Mouse (Mus musculus): ENCODE measurements at regions not wholly inside any gene's neighbourhood (a gene's known extent, or its start where the extent isn't known, plus 50 kb on each side); places are given as distances from the start of the nearest gene placed in this dataset.

DNA sequence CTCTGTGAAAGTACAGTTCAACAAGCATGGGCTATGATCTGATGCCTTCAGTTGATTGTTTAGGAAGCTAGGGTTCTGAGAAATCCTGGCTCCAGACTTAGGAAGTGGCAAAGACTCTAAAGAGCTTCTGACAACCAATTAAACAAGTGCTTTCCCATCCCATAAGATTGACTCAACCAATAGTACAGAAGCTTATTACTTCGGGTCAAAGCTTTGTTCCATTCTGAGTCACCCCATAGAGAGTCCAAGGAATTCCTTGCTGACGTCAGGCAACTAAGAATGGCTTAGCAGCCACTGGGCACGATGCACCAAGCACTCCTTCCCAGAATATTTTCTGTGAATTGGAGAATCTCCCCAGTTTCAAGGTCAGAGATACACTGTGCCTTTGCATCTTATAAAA is 59.0 kb upstream of the Ntm start:
- intact Hi-C loops (cut with DNase I) = no loop called here
- no peak for DNase-seq

DNA sequence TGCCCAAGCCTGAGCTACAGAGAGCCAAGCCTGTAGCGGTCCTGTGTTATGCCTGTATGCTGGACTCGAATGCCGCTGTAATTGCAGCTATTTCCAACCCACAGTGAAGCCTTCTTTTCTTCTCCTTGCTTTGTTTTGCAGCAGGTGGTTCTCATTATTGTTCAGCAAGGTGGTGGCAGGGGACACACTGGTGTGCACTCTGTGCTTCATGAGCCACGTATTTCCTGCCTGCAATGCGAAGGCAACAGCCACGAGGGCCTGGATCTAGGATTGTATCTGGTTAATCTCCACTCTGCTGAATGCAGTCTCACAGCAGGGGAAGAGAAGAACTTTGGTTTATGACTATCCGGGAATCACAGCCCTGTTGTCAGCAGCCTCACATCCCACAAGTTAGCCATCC is 62.3 kb upstream of the Ntm start:
- no peak for DNase-seq
- intact Hi-C loops (cut with DNase I) = no loop called here

DNA sequence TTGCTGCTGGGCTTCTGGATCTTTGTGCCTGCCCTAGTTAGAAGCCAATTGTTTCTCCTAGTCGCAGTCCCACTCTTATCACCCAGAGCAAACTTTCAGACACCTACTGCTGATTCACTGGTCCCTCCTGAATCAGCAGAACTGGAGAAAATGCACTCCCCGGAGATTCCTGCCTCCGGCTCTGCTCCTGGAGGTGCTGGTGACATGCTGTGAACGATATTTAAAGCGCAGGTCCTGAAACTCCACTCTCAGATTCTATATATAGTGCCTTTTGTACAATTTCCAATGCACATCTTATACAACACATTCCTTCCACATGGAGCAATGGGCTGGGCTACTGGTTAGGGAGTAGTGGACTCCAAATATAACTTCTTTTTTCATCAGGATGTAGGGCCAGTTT is 64.0 kb upstream of the Ntm start:
- DNase-seq = no peak

DNA sequence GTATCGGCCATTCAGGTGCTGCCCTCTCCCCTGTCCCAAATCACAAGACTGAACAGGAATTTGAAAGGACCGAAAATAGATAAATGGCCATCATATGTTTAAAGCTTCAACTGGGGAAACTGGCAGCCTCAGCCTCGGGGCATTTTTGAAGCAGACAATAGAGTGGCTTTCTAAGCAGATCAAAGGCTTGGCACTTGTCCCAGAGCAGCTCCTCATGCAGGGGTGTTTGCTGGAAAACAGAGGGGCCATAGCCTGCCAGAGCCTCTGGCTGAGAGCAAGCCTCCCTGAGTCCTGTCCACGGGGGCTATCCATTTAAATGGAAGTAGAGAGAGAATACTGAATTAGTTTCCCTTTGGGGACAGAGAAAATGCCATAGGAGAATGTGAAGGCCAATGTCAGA is 77.5 kb upstream of the Ntm start:
- intact Hi-C loops (cut with DNase I) = no loop called here
- peak; percentile 56 for DNase-seq

More for the DNA sequence above, 64.0 kb upstream of the Ntm start:
- intact Hi-C loops (cut with DNase I) = no loop called here

DNA sequence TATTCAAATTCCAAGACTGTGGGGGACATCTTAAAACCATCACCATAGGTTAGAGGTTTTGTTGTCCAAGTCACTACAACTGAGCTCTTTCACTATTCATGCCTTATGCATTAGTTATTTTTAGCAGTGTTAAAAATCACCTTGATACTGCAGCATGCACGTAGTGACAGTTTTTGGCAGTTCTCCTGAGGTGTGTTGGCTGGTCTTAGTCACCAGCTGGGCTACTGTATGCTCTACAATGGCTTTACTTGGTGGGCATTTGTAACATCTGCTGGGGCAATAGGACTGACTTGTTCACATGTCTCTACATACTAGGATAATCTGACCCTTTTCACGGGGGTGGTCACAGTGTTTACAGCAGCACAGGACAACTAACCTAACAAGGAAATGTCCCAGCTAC is 101.6 kb upstream of the Ntm start:
- no peak for DNase-seq
- intact Hi-C loops (cut with DNase I) = no loop called here

DNA sequence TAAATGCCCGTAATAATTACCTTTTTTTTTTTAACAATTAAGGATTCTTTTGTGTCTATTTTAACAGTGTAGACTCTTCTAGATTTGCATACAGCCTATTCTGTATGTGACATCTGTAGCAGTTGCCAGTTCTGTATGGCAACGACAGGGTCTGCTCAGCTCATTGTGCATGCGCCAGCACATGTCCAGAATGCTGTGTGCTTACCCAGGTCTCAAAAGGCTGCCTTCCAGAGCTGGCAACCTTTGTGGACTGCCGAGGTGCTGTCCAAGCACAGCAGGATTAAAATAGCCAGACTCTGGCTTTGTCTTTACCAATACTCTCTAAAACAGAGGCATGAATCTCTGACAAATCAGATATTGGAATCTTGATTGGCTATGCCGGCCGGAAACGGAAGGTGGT is 105.0 kb upstream of the Ntm start:
- intact Hi-C loops (cut with DNase I) = no loop called here
- no peak for DNase-seq

DNA sequence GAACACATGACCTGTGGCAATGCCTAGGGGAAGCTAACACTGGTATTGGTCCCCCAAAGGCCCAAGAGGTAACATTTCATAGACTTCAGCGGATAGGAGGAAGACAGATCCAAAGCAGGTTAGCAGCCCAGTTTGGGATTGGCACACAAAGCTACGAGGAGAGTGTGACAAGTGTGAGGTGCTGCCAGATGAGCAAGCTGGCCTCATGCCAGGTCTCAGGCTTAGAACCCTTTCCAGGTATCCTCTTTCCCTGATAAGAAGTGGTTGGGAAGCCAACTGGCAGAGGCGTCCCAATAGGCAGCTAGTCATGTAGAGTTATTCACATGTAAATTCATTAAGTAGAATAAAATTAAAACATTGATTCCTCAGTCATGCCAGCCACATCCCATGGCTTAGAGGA is 112.3 kb upstream of the Ntm start:
- intact Hi-C loops (cut with DNase I) = no loop called here
- peak; percentile 18 for DNase-seq

DNA sequence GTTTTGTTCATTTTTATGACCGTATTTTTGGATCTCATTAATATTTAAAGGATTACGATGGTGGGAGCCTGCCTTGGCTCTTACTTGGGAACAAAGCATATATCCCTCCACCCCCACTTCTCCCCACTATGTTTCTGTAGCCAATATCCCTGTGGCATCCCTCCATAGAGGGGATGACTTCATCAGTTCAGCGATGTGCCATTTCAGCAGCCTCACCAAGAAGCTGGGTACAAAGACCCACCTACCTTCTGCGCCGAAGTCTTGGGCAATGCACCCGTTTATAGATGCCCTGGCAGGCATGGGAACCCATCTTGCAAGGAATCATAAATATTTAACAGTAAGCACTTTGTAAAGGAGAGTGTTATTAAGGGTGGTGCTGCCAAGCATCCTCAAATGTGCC is 113.1 kb upstream of the Ntm start:
- no peak for DNase-seq
- intact Hi-C loops (cut with DNase I) = no loop called here

DNA sequence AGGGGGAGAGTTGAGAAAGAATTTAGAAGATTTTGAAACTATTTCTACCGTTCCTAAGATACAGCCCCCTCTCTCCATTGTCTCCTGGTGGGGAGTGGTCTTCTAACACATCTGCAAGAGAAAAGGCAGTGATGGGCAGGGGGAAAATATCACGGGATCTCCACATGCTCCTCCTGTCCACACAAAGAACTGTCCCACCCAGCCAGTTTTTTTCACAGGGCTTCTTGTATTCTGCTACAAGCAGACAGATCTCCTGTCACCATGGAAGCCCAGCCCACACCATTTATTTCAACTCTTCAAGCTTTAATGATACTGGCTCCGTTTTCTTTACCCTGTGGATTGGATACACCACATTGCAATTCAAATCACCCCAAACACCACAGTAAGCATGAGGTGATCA is 113.5 kb upstream of the Ntm start:
- intact Hi-C loops (cut with DNase I) = no loop called here
- DNase-seq = no peak

DNA sequence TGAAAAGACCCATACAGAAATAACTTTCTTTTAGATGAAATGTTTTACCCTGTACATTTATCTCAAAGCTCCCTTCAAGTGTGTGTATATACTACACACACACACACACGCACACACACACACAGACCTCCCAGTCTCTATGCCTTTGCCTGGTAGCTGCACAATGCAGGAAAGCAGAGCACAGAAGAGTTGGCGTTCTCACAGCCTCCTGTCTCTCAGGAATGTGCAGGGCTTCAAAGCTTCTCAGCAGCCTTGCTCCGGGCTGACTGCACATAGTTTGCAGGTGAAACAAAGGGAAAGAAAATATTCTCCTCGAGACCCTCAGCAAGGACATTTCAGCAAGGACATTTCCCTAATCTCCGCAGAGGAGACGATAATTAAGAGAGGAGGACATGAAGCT is 139.0 kb upstream of the Ntm start:
- intact Hi-C loops (cut with DNase I) = no loop called here
- no peak for DNase-seq

DNA sequence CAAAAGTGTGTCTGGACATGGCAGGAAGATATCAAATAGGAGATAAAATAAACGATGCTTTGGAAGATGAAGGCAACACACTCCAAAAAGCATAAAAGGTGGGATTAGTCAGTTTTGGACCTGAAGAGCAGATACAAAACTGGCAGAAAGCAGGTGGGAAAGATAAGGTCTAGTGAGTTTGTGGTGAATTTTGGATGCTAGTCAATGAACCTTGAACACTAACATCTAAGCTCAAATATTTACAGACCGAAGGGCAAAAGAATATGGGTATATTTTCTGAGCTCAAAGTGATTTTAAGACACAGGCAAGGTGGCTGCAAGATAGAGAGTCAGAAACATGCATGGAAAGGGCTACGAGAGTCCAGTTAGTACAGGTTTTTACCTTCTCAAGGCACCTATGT is 159.4 kb upstream of the Ntm start:
- intact Hi-C loops (cut with DNase I) = no loop called here
- no peak for DNase-seq

DNA sequence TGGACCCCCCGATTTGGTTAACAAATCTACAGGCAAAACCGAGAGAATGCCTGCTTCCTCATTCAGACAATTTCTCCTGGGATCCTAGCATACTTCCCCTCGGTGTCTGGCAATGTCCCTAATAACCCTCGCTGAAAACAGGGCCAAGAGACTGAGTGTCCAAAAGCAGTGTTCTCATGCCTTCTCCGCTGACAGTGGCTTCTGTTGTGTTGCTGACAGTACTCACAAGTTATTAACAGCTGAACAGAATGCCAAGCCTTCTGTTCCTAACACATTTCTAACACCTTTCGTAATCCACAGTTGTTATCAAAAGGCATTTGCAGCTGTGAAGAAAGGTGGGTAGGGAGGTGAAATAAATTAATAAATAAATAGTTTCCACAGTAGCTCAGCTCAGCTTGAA is 166.2 kb upstream of the Ntm start:
- intact Hi-C loops (cut with DNase I) = no loop called here
- DNase-seq = no peak

DNA sequence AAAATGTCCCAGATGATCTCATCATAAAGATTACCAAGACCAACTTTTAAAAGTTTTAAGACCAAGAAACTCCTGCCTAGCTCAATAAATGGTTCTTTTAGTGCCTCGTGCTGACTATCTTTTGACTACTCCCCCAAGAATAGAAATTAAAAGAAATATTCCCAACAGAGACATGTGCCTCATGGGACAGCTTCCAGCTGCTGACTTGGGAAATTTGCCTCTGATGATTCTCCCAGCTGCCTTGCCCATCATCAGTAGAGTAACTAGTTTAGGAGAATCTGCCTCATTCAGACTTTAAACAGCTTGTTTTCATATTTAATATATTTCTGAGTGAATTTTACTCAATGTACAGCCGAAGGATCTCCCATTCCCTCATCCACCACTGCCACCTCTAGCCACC is 168.7 kb upstream of the Ntm start:
- intact Hi-C loops (cut with DNase I) = loop anchor here (10.0 kb wide), 1 partner anchor 327 kb away; no protein-coding TSS in a partner anchor
- no peak for DNase-seq

DNA sequence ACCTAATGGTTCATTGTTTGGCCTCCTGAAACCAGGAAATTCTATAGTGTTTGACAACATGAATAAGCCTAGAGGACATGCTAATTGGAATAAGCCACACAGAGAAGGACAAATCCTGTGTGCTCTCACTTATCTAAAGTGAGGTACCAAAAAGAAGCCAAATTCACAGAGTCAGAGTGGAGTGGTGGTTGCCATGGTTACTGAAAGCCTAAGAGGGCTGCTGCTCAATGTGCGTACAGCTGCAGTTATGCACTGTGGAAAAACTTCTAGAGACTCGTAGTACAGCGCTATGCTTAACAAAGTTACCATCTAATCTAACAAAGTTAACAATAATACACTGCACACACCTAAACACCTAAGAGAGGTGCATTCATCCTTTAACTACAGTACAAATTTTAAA is 171.4 kb upstream of the Ntm start:
- DNase-seq = no peak
- intact Hi-C loops (cut with DNase I) = loop anchor here (10.0 kb wide), 1 partner anchor 330 kb away; no protein-coding TSS in a partner anchor

DNA sequence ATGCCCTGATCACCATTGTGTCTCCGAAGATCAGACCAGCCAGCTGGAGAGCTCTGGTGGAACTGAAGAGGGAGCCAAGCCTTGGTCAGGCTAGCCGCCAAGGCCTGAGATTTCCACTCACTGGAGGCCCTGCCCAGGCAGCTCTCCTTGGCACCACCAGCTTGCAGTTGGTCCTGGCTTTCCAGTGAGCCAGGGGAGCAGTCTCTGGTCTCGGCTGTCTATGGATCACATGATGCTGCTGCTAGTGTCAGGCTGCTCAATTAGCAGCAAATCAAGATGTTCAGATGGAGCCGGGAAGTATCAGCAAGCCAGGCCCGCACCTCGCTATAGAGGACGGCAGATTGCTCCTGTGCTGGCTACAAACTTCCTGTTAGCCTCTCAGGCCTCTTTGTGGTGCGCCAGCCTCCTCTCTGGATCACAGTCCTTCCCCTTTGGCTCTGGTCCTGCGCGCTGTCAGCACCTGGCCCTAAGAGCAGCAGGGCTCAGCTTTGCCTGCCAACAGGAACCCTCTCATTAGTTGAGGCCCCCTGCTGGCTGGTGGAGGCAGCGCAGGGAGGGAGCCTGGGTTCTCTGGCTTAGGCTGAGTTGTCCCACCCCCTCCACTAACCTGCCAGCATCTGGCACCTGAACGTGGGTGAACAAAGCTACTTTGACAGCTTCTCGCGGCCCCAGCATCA is 174.8 kb upstream of the Ntm start:
- intact Hi-C loops (cut with DNase I) = loop anchor here (10.0 kb wide), 1 partner anchor 333 kb away; no protein-coding TSS in a partner anchor
- DNase-seq = peak; percentile 94

DNA sequence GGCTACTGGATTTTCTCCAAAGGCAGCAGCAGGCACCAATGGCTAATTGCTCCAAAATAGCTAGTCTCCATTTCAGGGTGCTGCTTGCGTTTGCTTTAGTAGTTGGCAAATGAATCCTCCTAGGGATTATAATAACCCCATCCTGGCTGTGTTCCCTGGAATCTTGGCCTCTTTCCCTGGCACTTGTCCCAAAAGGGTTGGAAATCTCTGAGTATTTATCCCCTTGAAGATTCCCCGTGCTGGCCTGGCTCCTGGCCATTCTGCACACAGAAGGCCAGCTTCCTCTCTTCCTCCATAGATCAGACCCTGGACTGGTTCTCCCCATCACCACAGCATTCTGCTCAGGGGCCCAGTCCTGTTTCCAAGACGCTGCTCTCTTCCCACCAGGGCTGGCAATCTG is 177.2 kb upstream of the Ntm start:
- intact Hi-C loops (cut with DNase I) = no loop called here
- peak; percentile 94 for DNase-seq

DNA sequence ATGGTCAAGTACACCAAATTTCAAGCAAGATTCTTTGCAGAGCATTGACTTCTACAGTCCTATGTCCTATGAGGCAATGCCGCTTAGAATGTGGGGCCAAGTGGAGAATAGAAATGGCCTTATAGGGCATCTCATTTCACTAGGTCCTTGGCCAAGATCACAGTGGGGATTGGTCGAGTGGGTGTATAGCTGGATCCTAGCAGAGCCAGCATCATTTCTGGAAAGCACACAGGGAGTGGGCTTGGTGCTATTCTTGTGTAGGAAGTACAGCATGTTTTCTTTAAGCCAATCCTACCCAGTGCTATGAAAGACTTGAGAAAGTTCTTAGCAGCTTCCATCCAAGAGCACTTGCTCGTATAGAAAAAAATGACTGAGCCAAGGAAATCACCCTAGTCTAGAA is 178.2 kb upstream of the Ntm start:
- no peak for DNase-seq
- intact Hi-C loops (cut with DNase I) = no loop called here

DNA sequence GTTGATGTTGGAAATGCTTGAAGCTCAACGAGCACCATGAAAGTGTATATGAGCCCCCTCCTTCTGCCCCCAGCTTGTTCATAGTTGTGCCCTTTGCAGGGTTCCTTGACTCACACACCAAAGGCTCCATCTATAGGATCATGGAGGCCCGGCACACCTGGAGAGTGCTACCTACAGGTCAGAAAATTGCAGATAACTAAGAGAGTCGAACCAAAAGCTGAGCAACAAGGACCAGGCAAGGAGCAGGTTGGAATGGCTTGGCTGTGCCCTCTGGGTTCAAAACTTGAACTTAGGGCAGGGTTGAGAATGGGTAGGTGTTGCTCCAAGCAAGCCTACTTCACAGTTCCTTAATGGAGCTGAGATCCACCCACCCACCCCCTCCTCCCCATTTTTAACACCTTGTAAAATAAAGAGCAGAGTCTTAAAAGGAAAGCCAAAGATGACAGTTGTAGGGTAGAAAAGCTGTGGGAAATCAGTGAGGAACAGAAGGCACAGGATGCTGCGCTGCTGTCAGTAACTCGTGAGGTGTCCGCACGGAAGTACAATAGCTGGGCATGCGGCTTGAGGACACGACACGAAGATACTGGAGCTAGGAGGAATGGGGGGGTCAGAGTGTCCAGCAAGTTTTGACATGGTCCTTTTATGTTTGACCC is 180.0 kb upstream of the Ntm start:
- intact Hi-C loops (cut with DNase I) = no loop called here
- no peak for DNase-seq

DNA sequence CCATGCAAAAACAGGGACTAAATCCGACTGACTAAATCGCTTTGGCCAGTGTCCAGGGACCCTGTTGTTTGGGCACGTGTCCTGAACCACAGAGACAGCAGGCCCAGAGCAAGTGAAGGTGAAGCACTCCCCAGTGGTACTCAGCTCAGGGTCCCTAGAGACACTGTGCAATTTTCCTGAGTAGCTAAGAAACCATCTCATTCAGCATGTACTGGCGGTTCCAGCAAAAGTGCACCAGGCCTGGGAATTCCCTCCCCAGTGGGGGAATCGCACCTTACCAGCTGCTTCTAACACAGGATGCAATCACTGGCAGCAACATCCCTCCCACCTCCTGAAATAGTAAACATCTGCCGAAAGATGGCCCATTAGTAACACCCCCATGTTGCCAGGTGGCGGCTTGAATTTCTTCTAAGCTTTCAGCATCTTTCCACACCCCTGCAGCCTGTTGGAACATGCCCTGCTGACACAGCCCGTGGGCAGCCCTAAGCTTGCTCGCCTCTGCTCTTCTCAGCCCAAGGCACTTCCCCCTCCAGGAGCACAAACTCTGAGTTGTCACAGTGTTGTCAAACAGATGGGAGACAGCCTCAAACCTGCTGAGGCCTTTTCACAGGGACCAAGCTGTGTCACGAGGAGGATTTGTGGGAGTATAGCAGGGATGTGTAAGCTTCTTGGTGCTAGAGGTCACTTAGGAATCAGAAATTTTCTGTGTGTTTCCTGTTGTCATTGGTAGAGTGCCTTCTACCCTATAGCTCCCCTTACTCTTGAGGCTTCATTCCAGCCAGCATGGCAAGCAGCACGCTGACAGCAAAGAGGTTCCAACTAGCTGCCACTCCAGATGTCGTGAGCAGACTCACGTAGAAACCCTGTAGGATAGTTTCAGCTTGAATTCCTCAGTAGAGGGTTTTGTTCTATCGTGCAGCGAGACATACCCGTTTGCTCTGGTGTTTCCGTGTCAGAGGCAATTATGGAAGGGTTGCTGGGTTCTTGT is 186.8 kb upstream of the Ntm start:
- DNase-seq = peak; percentile 75

DNA sequence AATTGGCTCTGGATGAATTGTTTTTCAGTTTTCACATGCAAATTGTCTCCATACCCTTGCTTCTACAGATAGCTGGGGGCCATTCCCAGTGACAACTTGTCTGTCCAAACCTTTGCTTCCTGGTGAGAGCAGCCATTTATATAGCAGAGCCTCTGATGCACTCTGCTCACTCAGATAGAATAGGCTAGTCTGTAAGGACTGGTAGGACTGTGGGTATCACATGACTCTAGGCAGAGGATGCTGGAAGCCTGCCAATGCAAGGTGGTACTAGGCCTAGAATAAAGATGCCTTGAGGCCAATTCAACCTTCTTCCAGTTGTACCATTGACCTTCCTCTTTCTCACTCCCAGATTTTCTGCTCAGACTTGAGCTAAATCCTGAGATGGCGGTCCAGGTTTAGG is 188.2 kb upstream of the Ntm start:
- DNase-seq = no peak
- intact Hi-C loops (cut with DNase I) = loop anchor here (10.0 kb wide), 1 partner anchor 104 kb away; no protein-coding TSS in a partner anchor

More for the DNA sequence above, 186.8 kb upstream of the Ntm start:
- intact Hi-C loops (cut with DNase I) = loop anchor here (10.0 kb wide), 1 partner anchor 105 kb away; no protein-coding TSS in a partner anchor

DNA sequence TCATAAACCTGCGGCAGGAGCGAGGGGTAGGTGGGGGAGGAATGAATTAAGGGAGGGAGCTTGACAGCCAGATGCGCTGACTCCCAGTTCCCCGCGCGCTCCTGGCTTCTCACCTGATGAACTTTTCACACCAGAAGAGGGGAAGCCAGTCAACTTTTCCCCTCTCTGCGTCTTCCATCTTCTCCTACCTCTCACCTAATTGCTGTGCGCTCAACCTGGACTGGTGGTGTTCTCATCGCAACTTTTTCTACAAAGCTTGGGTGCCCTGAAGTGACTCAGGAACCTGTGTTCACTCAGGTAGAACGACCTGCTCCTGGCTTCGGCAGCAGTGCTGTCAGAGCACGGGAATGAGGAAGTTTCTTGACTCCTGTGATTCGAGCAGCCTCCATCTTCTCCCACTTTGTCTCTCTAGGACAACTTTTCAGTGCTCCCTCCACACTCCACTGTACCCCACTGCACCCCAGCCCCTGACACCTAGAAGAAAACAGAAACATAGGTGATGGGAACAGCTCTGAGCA is 203.4 kb upstream of the Ntm start:
- intact Hi-C loops (cut with DNase I) = no loop called here
- no peak for DNase-seq
